Mouse (Mus musculus) lung, postnatal 14 days (tissue): Measurements from ENCODE around the gene Unc119b.
"Not testable (repeated sequence)": the region's sequence is repeated elsewhere in the genome, so short reads cannot be mapped to it uniquely, and the experiment has no call there.

Experiments used
- DNase-seq: peaks from one replicate; pipeline ENCODE4 v3.0.0; 2021

Unc119b gene

GRCm38 (mm10) chr5:115134234-115135165 lies at the start of gene Unc119b:
TSS of gene Unc119b (minus strand) at chr5:115134975.
- DNase-seq: peak; percentile 90

GRCm38 (mm10) chr5:115183482-115183881 lies 48.7 kb upstream of the Unc119b start:
- DNase-seq: no peak

GRCm38 (mm10) chr5:115182925-115183324 lies 48.1 kb upstream of the Unc119b start:
- no peak for DNase-seq

GRCm38 (mm10) chr5:115181248-115181940 lies 46.6 kb upstream of the Unc119b start:
- DNase-seq: peak; percentile 50

GRCm38 (mm10) chr5:115179596-115179995 lies 44.8 kb upstream of the Unc119b start:
- no peak for DNase-seq

GRCm38 (mm10) chr5:115177866-115178265 lies 43.1 kb upstream of the Unc119b start:
- DNase-seq: no peak

GRCm38 (mm10) chr5:115174554-115174953 lies 39.8 kb upstream of the Unc119b start:
- no peak for DNase-seq

- no peak for DNase-seq
Observed at GRCm38 (mm10) chr5:115170150-115170549, 35.4 kb upstream of the Unc119b start.

- DNase-seq: no peak
Observed at GRCm38 (mm10) chr5:115168641-115169415, 34.1 kb upstream of the Unc119b start.

- DNase-seq: no peak
Observed at GRCm38 (mm10) chr5:115167396-115167795, 32.6 kb upstream of the Unc119b start.

GRCm38 (mm10) chr5:115166815-115167194 lies 32.0 kb upstream of the Unc119b start:
- no peak for DNase-seq

- DNase-seq: no peak
Observed at GRCm38 (mm10) chr5:115165895-115166814, 31.4 kb upstream of the Unc119b start.

- DNase-seq: no peak
Observed at GRCm38 (mm10) chr5:115165351-115165750, 30.6 kb upstream of the Unc119b start.

GRCm38 (mm10) chr5:115164446-115164845 lies 29.7 kb upstream of the Unc119b start:
- not testable (repeated sequence) for DNase-seq

GRCm38 (mm10) chr5:115163563-115163962 lies 28.8 kb upstream of the Unc119b start:
- DNase-seq: peak; percentile 79

- DNase-seq: not testable (repeated sequence)
Observed at GRCm38 (mm10) chr5:115161940-115162279, 27.1 kb upstream of the Unc119b start.

- no peak for DNase-seq
Observed at GRCm38 (mm10) chr5:115161064-115161939, 26.5 kb upstream of the Unc119b start.

- no peak for DNase-seq
Observed at GRCm38 (mm10) chr5:115160655-115161054, 25.9 kb upstream of the Unc119b start.

- DNase-seq: no peak
Observed at GRCm38 (mm10) chr5:115159165-115159564, 24.4 kb upstream of the Unc119b start.

GRCm38 (mm10) chr5:115158040-115158983 lies 23.5 kb upstream of the Unc119b start, which contains the start of gene Mlec:
TSS of gene Mlec (minus strand) at chr5:115158179.
- DNase-seq: peak; percentile 98
